Mouse (Mus musculus): ENCODE data around the gene Lpar3. TPM values are rescaled to one million over a fixed set of nuclear protein-coding genes. Genes with fewer than 3 reads are reported as not detected.

Lpar3 gene
- polyA plus RNA-seq, 1 experiment from 2014 or later = 2.4 TPM

GRCm38 (mm10) chr3:146260203-146260602 is 39.4 kb downstream of the Lpar3 start:
- WGBS = 87% methylated on average over 9 of the region's 9 CpGs
- H3K4me1 ChIP-seq (ENCODE audit: control insufficient read depth, insufficient read depth, low read length) = no peaks in the 10 kb centered on the region
- ATAC-seq (ENCODE audit: insufficient read depth, low FRiP score, low TSS enrichment) (no peak), DNase-seq (ENCODE audit: low spot score) (no peak)
- no peaks in the 10 kb centered on the region for H3K27me3 ChIP-seq (ENCODE audit: control insufficient read depth, insufficient read depth, low read length)
- H3K9me3 ChIP-seq (ENCODE audit: control insufficient read depth, low read length) = no peaks in the 10 kb centered on the region
- no peak overlapping the region for H3K27ac ChIP-seq (ENCODE audit: low read depth, low read length)
- H3K4me2 ChIP-seq (ENCODE audit: low read depth) = no peak overlapping the region
- no peak overlapping the region for H3K9ac ChIP-seq (ENCODE audit: low read length)
- H3K36me3 ChIP-seq (ENCODE audit: control insufficient read depth, insufficient read depth, low read length) = no peaks in the 10 kb centered on the region
- H3K4me3 ChIP-seq (ENCODE audit: low read depth, low read length) = no peak overlapping the region

- no peak overlapping the region for H3K4me2 ChIP-seq (ENCODE audit: low read depth)
- no peak for DNase-seq (ENCODE audit: low spot score)
- H3K36me3 ChIP-seq (ENCODE audit: control insufficient read depth, insufficient read depth, low read length) = no peaks in the 10 kb centered on the region
- no peak overlapping the region for H3K27ac ChIP-seq (ENCODE audit: low read depth, low read length)
- no peak for ATAC-seq (ENCODE audit: insufficient read depth, low FRiP score, low TSS enrichment)
- WGBS = 85% methylated on average over 11 of the region's 11 CpGs
- no peaks in the 10 kb centered on the region for H3K4me1 ChIP-seq (ENCODE audit: control insufficient read depth, insufficient read depth, low read length)
- H3K9ac ChIP-seq (ENCODE audit: low read length) = no peak overlapping the region
- no peak overlapping the region for H3K4me3 ChIP-seq (ENCODE audit: low read depth, low read length)
- no peaks in the 10 kb centered on the region for H3K27me3 ChIP-seq (ENCODE audit: control insufficient read depth, insufficient read depth, low read length)
- H3K9me3 ChIP-seq (ENCODE audit: control insufficient read depth, low read length) = no peaks in the 10 kb centered on the region
These were observed 40.1 kb downstream of the Lpar3 start for GRCm38 (mm10) chr3:146260845-146261244.

GRCm38 (mm10) chr3:146262536-146262935 is 41.8 kb downstream of the Lpar3 start:
- Histone ChIP-seq H3K27me3 (ENCODE audit: control insufficient read depth, insufficient read depth, low read length) (no peaks in the 10 kb centered on the region), H3K9me3 (ENCODE audit: control insufficient read depth, low read length) (no peaks in the 10 kb centered on the region), H3K27ac (ENCODE audit: low read depth, low read length) (no peak overlapping the region), H3K9ac (ENCODE audit: low read length) (no peak overlapping the region), H3K4me1 (ENCODE audit: control insufficient read depth, insufficient read depth, low read length) (no peaks in the 10 kb centered on the region), H3K4me3 (ENCODE audit: low read depth, low read length) (no peak overlapping the region), H3K36me3 (ENCODE audit: control insufficient read depth, insufficient read depth, low read length) (no peaks in the 10 kb centered on the region), H3K4me2 (ENCODE audit: low read depth) (no peak overlapping the region)
- DNase-seq (ENCODE audit: low spot score) (no peak), ATAC-seq (ENCODE audit: insufficient read depth, low FRiP score, low TSS enrichment) (no peak)
- WGBS = 63% methylated on average over 1 of the region's 1 CpGs

GRCm38 (mm10) chr3:146264146-146264545 is 43.4 kb downstream of the Lpar3 start:
- Histone ChIP-seq H3K27me3 (ENCODE audit: control insufficient read depth, insufficient read depth, low read length) (no peaks in the 10 kb centered on the region), H3K36me3 (ENCODE audit: control insufficient read depth, insufficient read depth, low read length) (no peaks in the 10 kb centered on the region), H3K9me3 (ENCODE audit: control insufficient read depth, low read length) (no peaks in the 10 kb centered on the region), H3K4me3 (ENCODE audit: low read depth, low read length) (no peak overlapping the region), H3K4me1 (ENCODE audit: control insufficient read depth, insufficient read depth, low read length) (no peaks in the 10 kb centered on the region), H3K9ac (ENCODE audit: low read length) (no peak overlapping the region), H3K4me2 (ENCODE audit: low read depth) (no peak overlapping the region), H3K27ac (ENCODE audit: low read depth, low read length) (no peak overlapping the region)
- 88% methylated on average over 10 of the region's 10 CpGs for WGBS
- DNase-seq (ENCODE audit: low spot score) (no peak), ATAC-seq (ENCODE audit: insufficient read depth, low FRiP score, low TSS enrichment) (no peak)

GRCm38 (mm10) chr3:146265545-146266130 is 44.9 kb downstream of the Lpar3 start:
- Histone ChIP-seq H3K4me3 (ENCODE audit: low read depth, low read length) (no peak overlapping the region), H3K4me2 (ENCODE audit: low read depth) (no peak overlapping the region), H3K4me1 (ENCODE audit: control insufficient read depth, insufficient read depth, low read length) (no peaks in the 10 kb centered on the region), H3K36me3 (ENCODE audit: control insufficient read depth, insufficient read depth, low read length) (no peaks in the 10 kb centered on the region), H3K9me3 (ENCODE audit: control insufficient read depth, low read length) (no peaks in the 10 kb centered on the region), H3K27ac (ENCODE audit: low read depth, low read length) (no peak overlapping the region), H3K9ac (ENCODE audit: low read length) (no peak overlapping the region), H3K27me3 (ENCODE audit: control insufficient read depth, insufficient read depth, low read length) (no peaks in the 10 kb centered on the region)
- no peak for ATAC-seq (ENCODE audit: insufficient read depth, low FRiP score, low TSS enrichment)
- 85% methylated on average over 12 of the region's 12 CpGs for WGBS
- no peak for DNase-seq (ENCODE audit: low spot score)

GRCm38 (mm10) chr3:146268024-146268801 is 47.5 kb downstream of the Lpar3 start:
- H3K4me1 ChIP-seq (ENCODE audit: control insufficient read depth, insufficient read depth, low read length) = no peaks in the 10 kb centered on the region
- H3K4me2 ChIP-seq (ENCODE audit: low read depth) = no peak overlapping the region
- H3K9me3 ChIP-seq (ENCODE audit: control insufficient read depth, low read length) = no peaks in the 10 kb centered on the region
- H3K4me3 ChIP-seq (ENCODE audit: low read depth, low read length) = no peak overlapping the region
- no peaks in the 10 kb centered on the region for H3K36me3 ChIP-seq (ENCODE audit: control insufficient read depth, insufficient read depth, low read length)
- DNase-seq (ENCODE audit: low spot score) = no peak
- H3K27ac ChIP-seq (ENCODE audit: low read depth, low read length) = no peak overlapping the region
- 89% methylated on average over 14 of the region's 14 CpGs for WGBS
- no peak overlapping the region for H3K9ac ChIP-seq (ENCODE audit: low read length)
- ATAC-seq (ENCODE audit: insufficient read depth, low FRiP score, low TSS enrichment) = no peak
- H3K27me3 ChIP-seq (ENCODE audit: control insufficient read depth, insufficient read depth, low read length) = no peaks in the 10 kb centered on the region

- Histone ChIP-seq H3K4me1 (ENCODE audit: control insufficient read depth, insufficient read depth, low read length) (no peaks in the 10 kb centered on the region; the same call in 1 of the 2 replicates), H3K4me2 (ENCODE audit: low read depth) (no peak overlapping the region), H3K36me3 (ENCODE audit: control insufficient read depth, insufficient read depth, low read length) (no peaks in the 10 kb centered on the region), H3K27me3 (ENCODE audit: control insufficient read depth, insufficient read depth, low read length) (no peaks in the 10 kb centered on the region), H3K9ac (ENCODE audit: low read length) (no peak overlapping the region), H3K27ac (ENCODE audit: low read depth, low read length) (no peak overlapping the region), H3K4me3 (ENCODE audit: low read depth, low read length) (no peak overlapping the region), H3K9me3 (ENCODE audit: control insufficient read depth, low read length) (no peaks in the 10 kb centered on the region)
- DNase-seq (ENCODE audit: low spot score) (no peak), ATAC-seq (ENCODE audit: insufficient read depth, low FRiP score, low TSS enrichment) (no peak)
- 73% methylated on average over 5 of the region's 5 CpGs for WGBS
These were observed 53.7 kb downstream of the Lpar3 start for GRCm38 (mm10) chr3:146274503-146274902.

GRCm38 (mm10) chr3:146275360-146276025 is 54.7 kb downstream of the Lpar3 start:
- Histone ChIP-seq H3K4me2 (ENCODE audit: low read depth) (no peak overlapping the region), H3K36me3 (ENCODE audit: control insufficient read depth, insufficient read depth, low read length) (no peaks in the 10 kb centered on the region), H3K4me1 (ENCODE audit: control insufficient read depth, insufficient read depth, low read length) (no peaks in the 10 kb centered on the region; the same call in 1 of the 2 replicates), H3K27ac (ENCODE audit: low read depth, low read length) (no peak overlapping the region), H3K9me3 (ENCODE audit: control insufficient read depth, low read length) (no peaks in the 10 kb centered on the region), H3K4me3 (ENCODE audit: low read depth, low read length) (no peak overlapping the region), H3K9ac (ENCODE audit: low read length) (no peak overlapping the region), H3K27me3 (ENCODE audit: control insufficient read depth, insufficient read depth, low read length) (no peaks in the 10 kb centered on the region)
- 69% methylated on average over 11 of the region's 11 CpGs for WGBS
- ATAC-seq (ENCODE audit: insufficient read depth, low FRiP score, low TSS enrichment) = no peak
- DNase-seq (ENCODE audit: low spot score) = no peak
